Comparison of ENCODE assay signal across 13 mouse cellular contexts in genomic region chr14:32735356-32735755, GRCm38 (mm10). TPM values are rescaled to one million over a fixed set of nuclear protein-coding genes. Genes with fewer than 3 reads are reported as not detected.
DNase-seq lines count a peak whose midpoint lies in the region; ATAC-seq lines count a peak whose summit lies in the region.
"Had no signal": no experiment of that assay in that cellular context is flagged by ENCODE, and none has a peak within 500 bp of the region (broad histone marks: within the 10 kb centered on the region; RNA-seq: fewer than 3 reads in every experiment).

No protein-coding gene starts in this region.

- no peak overlapping the region for H3K4me2 ChIP-seq in kidney, embryonic 16.5 days (replicated peaks; ENCODE audit: low read depth, low read length)

- no peak for ATAC-seq in kidney, embryonic 16.5 days (ENCODE audit: low FRiP score, low TSS enrichment)

- peak; percentile 7 for DNase-seq in kidney, adult 11 months
- DNase-seq in heart, adult 8-10 months (ENCODE audit: low spot score) = peak; percentile 54
- peak; percentile 56 for DNase-seq in heart, postnatal 4 days
- peak; percentile 30 to 80 for DNase-seq in lung, postnatal 4 days
- no peak for DNase-seq in layer of hippocampus, postnatal 25 days (ENCODE audit: extremely low spot score in 1 of 2, low spot score in 1 of 2)
- DNase-seq in ovary, postnatal 10 days (ENCODE audit: low spot score) = no peak
- DNase-seq: adrenal gland, postnatal 25 days; cerebellum, adult 9-11 months had no signal

- 66% methylated on average over 2 of the region's 2 CpGs for WGBS in kidney, embryonic 16.5 days

- no peak overlapping the region for H3K9ac ChIP-seq in kidney, embryonic 16.5 days (replicated peaks; ENCODE audit: low read length)

- no peaks in the 10 kb centered on the region for H3K36me3 ChIP-seq in kidney, embryonic 16.5 days (ENCODE audit: insufficient read depth, low read length)
- H3K36me3 ChIP-seq: hindbrain, embryonic 10.5 days; midbrain, embryonic 10.5 days had no signal

- H3K4me1 ChIP-seq in kidney, embryonic 16.5 days (ENCODE audit: insufficient read depth, low read length) = no peaks in the 10 kb centered on the region
- H3K4me1 ChIP-seq: hindbrain, embryonic 10.5 days; midbrain, embryonic 10.5 days had no signal

- 0 out of 2 replicates have a peak, but pooled peaks cover under 1% of the 10 kb centered on the region for H3K9me3 ChIP-seq in kidney, embryonic 16.5 days (ENCODE audit: low read length)

- H3K27ac ChIP-seq in kidney, embryonic 16.5 days (ENCODE audit: low read length) = no peak overlapping the region
- H3K27ac ChIP-seq: hindbrain, embryonic 10.5 days; midbrain, embryonic 10.5 days had no signal

- H3K4me3 ChIP-seq in kidney, embryonic 16.5 days (ENCODE audit: low read length) = no peak overlapping the region
- H3K4me3 ChIP-seq: hindbrain, embryonic 10.5 days; midbrain, embryonic 10.5 days had no signal

- H3K27me3 ChIP-seq in kidney, embryonic 16.5 days (ENCODE audit: insufficient read depth, low read length) = no peaks in the 10 kb centered on the region

RNA-seq across cellular contexts. Expression of gene 3425401B19Rik, which starts 50.3 kb away (rescaled TPM):
- polyA plus RNA-seq in kidney, embryonic 16.5 days (2015; fragmentation: Nextera tagmentation; extraction: Ambion mirVana) = 0.14 and 0.23 TPM in 2 replicates
- 100 to 1,000 TPM; 124 to 148 (median 138) TPM for total RNA-seq in heart, adult 8-10 months (2022)
- 10 to 100 TPM; 39.4 to 39.5 TPM for total RNA-seq in heart, postnatal 4 days (2021)
- under 1 TPM; 0.19 to 0.34 TPM for total RNA-seq in layer of hippocampus, postnatal 25 days (2021)
- polyA plus RNA-seq: embryonic facial prominence, embryonic 11.5 days had no signal

RNA-seq across cellular contexts. Expression of gene Tmem273, which starts 50.4 kb away (rescaled TPM):
- polyA plus RNA-seq in kidney, embryonic 16.5 days (2015; fragmentation: Nextera tagmentation; extraction: Ambion mirVana) = 0.69 and 0.95 TPM in 2 replicates
- 1 to 10 TPM in 2 of 4 experiments, under 1 TPM in 2; 0.19 to 1.9 (median 1.1) TPM for total RNA-seq in heart, adult 8-10 months (2022)
- under 1 TPM in 1 of 2 experiments, not detected in 1; 0.57 TPM for total RNA-seq in heart, postnatal 4 days (2021)
- total RNA-seq in layer of hippocampus, postnatal 25 days (2021) = under 1 TPM; 0.33 to 0.64 TPM
- polyA plus RNA-seq: testis, adult 2 months had no signal

Comparison
In these comparisons a context has a peak if more than half of its experiments do, and no peak if none do; other contexts are left out.
1. DNase-seq: peak in kidney, adult 11 months (single experiment), heart, adult 8-10 months (single experiment), heart, postnatal 4 days (single experiment) and lung, postnatal 4 days (2 of 2); none in layer of hippocampus, postnatal 25 days (0 of 2) and ovary, postnatal 10 days (single experiment).
2. RNA of gene 3425401B19Rik, which starts 50.3 kb away (total RNA-seq): 124 to 148 TPM in heart, adult 8-10 months and 39.4 to 39.5 TPM in heart, postnatal 4 days; 0.19 to 0.34 TPM in layer of hippocampus, postnatal 25 days; every median in the first group is over 10 times any median in the second.